Mouse (Mus musculus): Measurements from ENCODE around the gene Plcg2. TPM values are rescaled to one million over a fixed set of nuclear protein-coding genes. Genes with fewer than 3 reads are reported as not detected.

The Plcg2 gene
- polyA plus RNA-seq, 1 experiment from 2014 or later = 1.3 TPM

- H3K9me3 ChIP-seq (ENCODE audit: control insufficient read depth, low read length) = no peaks in the 10 kb centered on the region; the same call in 1 of the 2 replicates
These were observed 18.1 kb upstream of the Plcg2 start for GRCm38 (mm10) chr8:117479996-117480395.

GRCm38 (mm10) chr8:117480516-117480915 lies 17.6 kb upstream of the Plcg2 start:
- no peaks in the 10 kb centered on the region for H3K36me3 ChIP-seq (ENCODE audit: control insufficient read depth, insufficient read depth, low read length)
- no peak for ATAC-seq
- no peak overlapping the region for H3K4me3 ChIP-seq (ENCODE audit: low read length)
- no peaks in the 10 kb centered on the region for H3K4me1 ChIP-seq (ENCODE audit: control insufficient read depth, insufficient read depth, low read depth, low read length)
- H3K9ac ChIP-seq (ENCODE audit: low read depth, low read length) = no peak overlapping the region
- 66% methylated on average over 5 of the region's 5 CpGs for WGBS
- H3K27me3 ChIP-seq (replicated peaks; ENCODE audit: control insufficient read depth, insufficient read depth, low read length) = no peaks in the 10 kb centered on the region
- H3K27ac ChIP-seq (ENCODE audit: low read depth, low read length) = no peak overlapping the region
- H3K9me3 ChIP-seq (ENCODE audit: control insufficient read depth, low read length) = no peaks in the 10 kb centered on the region; the same call in 1 of the 2 replicates
- no peak overlapping the region for H3K4me2 ChIP-seq (ENCODE audit: low read length)

More at GRCm38 (mm10) chr8:117479996-117480395, 18.1 kb upstream of the Plcg2 start:
- ATAC-seq = no peak
- Histone ChIP-seq H3K4me3 (ENCODE audit: low read length) (no peak overlapping the region), H3K36me3 (ENCODE audit: control insufficient read depth, insufficient read depth, low read length) (no peaks in the 10 kb centered on the region), H3K27me3 (replicated peaks; ENCODE audit: control insufficient read depth, insufficient read depth, low read length) (no peaks in the 10 kb centered on the region), H3K9ac (ENCODE audit: low read depth, low read length) (no peak overlapping the region), H3K4me2 (ENCODE audit: low read length) (no peak overlapping the region), H3K4me1 (ENCODE audit: control insufficient read depth, insufficient read depth, low read depth, low read length) (no peaks in the 10 kb centered on the region), H3K27ac (ENCODE audit: low read depth, low read length) (no peak overlapping the region)
- WGBS = 92% methylated on average over 9 of the region's 9 CpGs

- no peaks in the 10 kb centered on the region for H3K4me1 ChIP-seq (ENCODE audit: control insufficient read depth, insufficient read depth, low read depth, low read length)
- H3K27ac ChIP-seq (ENCODE audit: low read depth, low read length) = no peak overlapping the region
- no peaks in the 10 kb centered on the region; the same call in 1 of the 2 replicates for H3K9me3 ChIP-seq (ENCODE audit: control insufficient read depth, low read length)
- no peak overlapping the region for H3K4me2 ChIP-seq (ENCODE audit: low read length)
- no peak for ATAC-seq
- 86% methylated on average over 5 of the region's 5 CpGs for WGBS
- H3K36me3 ChIP-seq (ENCODE audit: control insufficient read depth, insufficient read depth, low read length) = no peaks in the 10 kb centered on the region
- no peak overlapping the region for H3K4me3 ChIP-seq (ENCODE audit: low read length)
- no peak overlapping the region for H3K9ac ChIP-seq (ENCODE audit: low read depth, low read length)
- no peaks in the 10 kb centered on the region for H3K27me3 ChIP-seq (replicated peaks; ENCODE audit: control insufficient read depth, insufficient read depth, low read length)
These were observed 16.3 kb upstream of the Plcg2 start for GRCm38 (mm10) chr8:117481830-117482229.

- Histone ChIP-seq H3K27ac (ENCODE audit: low read depth, low read length) (no peak overlapping the region), H3K27me3 (replicated peaks; ENCODE audit: control insufficient read depth, insufficient read depth, low read length) (no peaks in the 10 kb centered on the region), H3K36me3 (ENCODE audit: control insufficient read depth, insufficient read depth, low read length) (no peaks in the 10 kb centered on the region), H3K4me3 (ENCODE audit: low read length) (no peak overlapping the region), H3K4me1 (ENCODE audit: control insufficient read depth, insufficient read depth, low read depth, low read length) (no peaks in the 10 kb centered on the region), H3K9me3 (ENCODE audit: control insufficient read depth, low read length) (no peaks in the 10 kb centered on the region; the same call in 1 of the 2 replicates), H3K4me2 (ENCODE audit: low read length) (no peak overlapping the region), H3K9ac (ENCODE audit: low read depth, low read length) (no peak overlapping the region)
- 87% methylated on average over 8 of the region's 8 CpGs for WGBS
- ATAC-seq = no peak
These were observed 13.4 kb upstream of the Plcg2 start for GRCm38 (mm10) chr8:117484731-117485130.

GRCm38 (mm10) chr8:117485316-117485715 lies 12.8 kb upstream of the Plcg2 start:
- Histone ChIP-seq H3K4me1 (ENCODE audit: control insufficient read depth, insufficient read depth, low read depth, low read length) (no peaks in the 10 kb centered on the region), H3K27ac (ENCODE audit: low read depth, low read length) (no peak overlapping the region), H3K4me2 (ENCODE audit: low read length) (no peak overlapping the region), H3K27me3 (replicated peaks; ENCODE audit: control insufficient read depth, insufficient read depth, low read length) (no peaks in the 10 kb centered on the region), H3K9ac (ENCODE audit: low read depth, low read length) (no peak overlapping the region), H3K36me3 (ENCODE audit: control insufficient read depth, insufficient read depth, low read length) (no peaks in the 10 kb centered on the region), H3K9me3 (ENCODE audit: control insufficient read depth, low read length) (no peaks in the 10 kb centered on the region), H3K4me3 (ENCODE audit: low read length) (no peak overlapping the region)
- ATAC-seq = no peak
- 75% methylated on average over 1 of the region's 1 CpGs for WGBS

- Histone ChIP-seq H3K4me3 (ENCODE audit: low read length) (no peak overlapping the region), H3K9ac (ENCODE audit: low read depth, low read length) (no peak overlapping the region), H3K27me3 (replicated peaks; ENCODE audit: control insufficient read depth, insufficient read depth, low read length) (no peaks in the 10 kb centered on the region), H3K4me1 (ENCODE audit: control insufficient read depth, insufficient read depth, low read depth, low read length) (no peaks in the 10 kb centered on the region), H3K4me2 (ENCODE audit: low read length) (no peak overlapping the region), H3K9me3 (ENCODE audit: control insufficient read depth, low read length) (no peaks in the 10 kb centered on the region), H3K27ac (ENCODE audit: low read depth, low read length) (no peak overlapping the region), H3K36me3 (ENCODE audit: control insufficient read depth, insufficient read depth, low read length) (no peaks in the 10 kb centered on the region)
- 81% methylated on average over 10 of the region's 10 CpGs for WGBS
- ATAC-seq = no peak
These were observed 9.7 kb upstream of the Plcg2 start for GRCm38 (mm10) chr8:117488246-117489005.

GRCm38 (mm10) chr8:117493543-117493942 lies 4.5 kb upstream of the Plcg2 start:
- H3K27me3 ChIP-seq (replicated peaks; ENCODE audit: control insufficient read depth, insufficient read depth, low read length) = peaks cover 8% of the 10 kb centered on the region
- no peak overlapping the region for H3K9ac ChIP-seq (ENCODE audit: low read depth, low read length)
- no peak for ATAC-seq
- H3K27ac ChIP-seq (ENCODE audit: low read depth, low read length) = no peak overlapping the region
- H3K4me2 ChIP-seq (ENCODE audit: low read length) = no peak overlapping the region
- peaks cover 8% of the 10 kb centered on the region for H3K4me1 ChIP-seq (ENCODE audit: control insufficient read depth, insufficient read depth, low read depth, low read length)
- no peaks in the 10 kb centered on the region for H3K9me3 ChIP-seq (ENCODE audit: control insufficient read depth, low read length)
- no peaks in the 10 kb centered on the region for H3K36me3 ChIP-seq (ENCODE audit: control insufficient read depth, insufficient read depth, low read length)
- H3K4me3 ChIP-seq (ENCODE audit: low read length) = no peak overlapping the region
- WGBS = 19% methylated on average over 9 of the region's 9 CpGs

- H3K4me2 ChIP-seq (ENCODE audit: low read length) = no peak overlapping the region
- peaks cover 9% of the 10 kb centered on the region for H3K4me1 ChIP-seq (ENCODE audit: control insufficient read depth, insufficient read depth, low read depth, low read length)
- no peak overlapping the region for H3K9ac ChIP-seq (ENCODE audit: low read depth, low read length)
- no peaks in the 10 kb centered on the region for H3K9me3 ChIP-seq (ENCODE audit: control insufficient read depth, low read length)
- whole genome bisulfite sequencing = 72% methylated on average over 2 of the region's 2 CpGs
- peaks cover 12% of the 10 kb centered on the region for H3K27me3 ChIP-seq (replicated peaks; ENCODE audit: control insufficient read depth, insufficient read depth, low read length)
- no peak overlapping the region for H3K4me3 ChIP-seq (ENCODE audit: low read length)
- H3K36me3 ChIP-seq (ENCODE audit: control insufficient read depth, insufficient read depth, low read length) = no peaks in the 10 kb centered on the region
- H3K27ac ChIP-seq (ENCODE audit: low read depth, low read length) = no peak overlapping the region
- no peak for ATAC-seq
These were observed 3.2 kb upstream of the Plcg2 start for GRCm38 (mm10) chr8:117494874-117495273.

GRCm38 (mm10) chr8:117498915-117499540 lies 937 bp downstream of the Plcg2 start:
- Histone ChIP-seq H3K4me2 (ENCODE audit: low read length) (peak overlapping the region; percentile 100), H3K27ac (ENCODE audit: low read depth, low read length) (no peak overlapping the region), H3K27me3 (replicated peaks; ENCODE audit: control insufficient read depth, insufficient read depth, low read length) (peaks cover 12% of the 10 kb centered on the region), H3K9me3 (ENCODE audit: control insufficient read depth, low read length) (no peaks in the 10 kb centered on the region), H3K36me3 (ENCODE audit: control insufficient read depth, insufficient read depth, low read length) (no peaks in the 10 kb centered on the region), H3K4me3 (ENCODE audit: low read length) (peak overlapping the region; percentile 66), H3K4me1 (ENCODE audit: control insufficient read depth, insufficient read depth, low read depth, low read length) (peaks cover 9% of the 10 kb centered on the region), H3K9ac (ENCODE audit: low read depth, low read length) (peak overlapping the region; percentile 74; the same call in 1 of the 2 replicates)
- WGBS = 10% methylated on average over 20 of the region's 20 CpGs
- ATAC-seq = no peak; the same call in 1 of the 2 replicates

All from hindbrain, embryonic 16.5 days (tissue).